Mouse (Mus musculus): ENCODE measurements around the gene Rcc2.

Gene Rcc2

DNA sequence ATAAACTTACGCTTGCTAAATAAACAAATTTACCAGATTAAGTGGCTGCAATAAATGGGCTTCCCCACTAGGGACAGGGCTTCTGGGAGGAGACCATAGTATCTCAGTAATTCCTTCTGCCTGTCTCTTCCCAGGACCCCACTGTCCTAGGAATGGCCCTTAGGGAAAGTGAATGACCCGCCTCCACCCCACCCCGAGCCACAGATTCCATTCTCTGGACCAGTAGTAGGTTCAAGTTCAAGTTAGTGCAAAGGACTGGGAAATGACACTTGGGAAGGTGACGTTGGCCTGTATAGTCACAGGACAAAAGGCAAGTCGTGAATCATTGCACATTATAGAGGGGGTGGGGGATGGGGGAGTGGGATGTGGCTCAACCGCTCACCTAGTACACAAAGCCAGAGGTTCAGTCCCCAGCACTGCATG is 15.4 kb upstream of the Rcc2 start:
- no peak for DNase-seq (ENCODE audit: low read depth, low spot score)

DNA sequence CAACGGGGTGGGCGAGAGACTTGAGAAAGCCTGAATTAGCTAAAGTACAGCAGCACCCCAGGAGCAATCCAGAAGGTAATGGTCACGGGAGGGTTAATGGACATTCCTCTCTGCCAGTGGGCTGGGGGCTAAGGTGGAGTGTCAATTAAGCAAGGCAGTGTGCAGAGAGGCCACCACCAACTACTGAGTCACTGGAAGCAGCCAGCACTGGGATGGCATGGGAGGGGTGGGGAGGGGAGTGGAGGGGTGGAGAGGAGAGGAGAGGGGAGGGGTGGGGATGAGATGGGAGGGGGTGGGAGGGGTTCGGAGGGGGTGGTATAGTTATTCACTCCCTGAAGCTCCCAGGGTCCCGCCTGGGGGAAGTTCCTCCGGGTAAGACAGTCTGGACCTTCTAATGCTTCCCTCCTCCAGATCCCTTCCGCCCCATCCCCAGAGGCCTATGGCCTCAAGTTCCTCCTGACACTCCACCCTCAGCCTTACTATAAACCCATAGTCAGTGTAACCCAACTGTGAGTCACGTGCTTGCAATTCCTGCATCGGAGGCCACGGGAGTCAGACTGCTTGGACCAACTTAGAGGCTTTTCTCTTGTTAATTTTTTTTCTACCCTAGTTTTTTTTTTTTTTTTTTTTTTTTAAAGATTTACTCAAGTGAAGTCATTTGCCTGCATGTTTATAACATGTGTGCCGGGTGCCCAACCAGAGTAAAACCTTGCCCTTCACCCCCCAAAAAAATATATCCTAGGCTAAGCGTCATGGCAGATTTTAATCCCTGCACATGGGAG is 12.1 kb upstream of the Rcc2 start:
- DNase-seq (ENCODE audit: low read depth, low spot score): peak; percentile 66

DNA sequence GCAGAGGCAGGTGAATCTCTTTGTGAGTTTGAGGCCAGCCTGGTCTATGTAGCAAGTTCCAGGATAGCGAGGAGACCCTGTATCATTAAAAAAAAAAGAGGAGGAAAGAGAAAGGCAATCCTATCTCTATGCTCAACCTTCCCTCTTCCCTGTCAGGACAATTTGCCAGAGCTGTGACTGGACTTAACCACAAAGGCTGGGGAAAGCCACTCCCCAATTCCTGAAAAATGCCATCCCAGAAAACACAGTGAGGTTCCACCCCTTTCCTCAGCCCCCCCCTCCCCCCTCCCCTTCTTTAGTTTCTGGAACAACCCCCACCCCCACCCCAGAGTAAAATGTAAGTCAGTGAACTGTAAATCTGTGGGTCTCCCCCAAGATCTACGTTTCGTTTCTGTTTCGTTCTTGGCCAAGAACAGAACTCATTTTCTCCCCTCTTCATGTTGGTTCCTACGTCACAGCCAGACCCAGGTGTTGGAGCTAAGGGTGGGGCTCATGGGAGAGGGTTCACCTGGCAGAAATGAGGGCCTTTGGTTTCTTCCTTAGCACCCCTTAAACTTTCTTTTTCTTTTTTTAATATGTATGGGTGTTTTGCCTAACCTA is 11.4 kb upstream of the Rcc2 start:
- peak; percentile 91 for DNase-seq (ENCODE audit: low read depth, low spot score)

DNA sequence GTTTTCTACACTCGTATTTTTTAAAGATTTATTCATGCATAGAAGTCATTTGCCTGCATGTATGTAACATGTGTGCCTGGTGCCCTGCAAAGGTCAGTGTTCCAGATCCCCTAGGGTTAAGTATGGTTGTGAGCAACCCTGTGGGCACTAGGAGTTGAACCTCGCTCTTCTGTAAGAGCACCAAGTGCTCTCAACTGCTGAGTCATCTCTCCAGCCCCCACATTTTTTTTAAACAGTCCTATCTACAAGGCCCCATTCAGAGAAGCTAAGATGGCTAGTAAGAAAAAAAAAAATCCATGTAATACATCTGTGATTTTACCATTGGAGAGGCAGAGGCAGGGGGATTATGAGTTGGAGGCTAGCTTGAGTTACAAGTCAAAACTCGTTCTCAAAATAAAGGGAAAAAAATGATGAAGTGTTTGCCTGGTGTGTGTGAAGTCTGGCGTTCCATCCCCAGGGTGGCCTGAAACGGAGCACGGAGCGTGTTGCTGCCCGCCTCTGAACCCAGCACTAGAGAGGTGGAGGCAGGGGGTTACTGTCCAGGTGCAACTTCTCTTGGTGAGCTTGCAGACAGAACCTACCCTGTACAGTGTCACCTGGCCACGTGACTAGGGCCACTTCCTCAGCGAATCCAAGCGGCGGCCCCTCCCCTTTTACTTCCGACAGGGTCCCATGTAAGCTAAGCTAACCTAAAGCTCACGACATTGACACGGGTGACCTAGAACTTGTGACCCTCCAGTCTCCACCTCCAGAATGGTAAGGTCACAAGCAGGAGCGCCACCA is 10.3 kb upstream of the Rcc2 start:
- DNase-seq (ENCODE audit: low read depth, low spot score): peak; percentile 92

DNA sequence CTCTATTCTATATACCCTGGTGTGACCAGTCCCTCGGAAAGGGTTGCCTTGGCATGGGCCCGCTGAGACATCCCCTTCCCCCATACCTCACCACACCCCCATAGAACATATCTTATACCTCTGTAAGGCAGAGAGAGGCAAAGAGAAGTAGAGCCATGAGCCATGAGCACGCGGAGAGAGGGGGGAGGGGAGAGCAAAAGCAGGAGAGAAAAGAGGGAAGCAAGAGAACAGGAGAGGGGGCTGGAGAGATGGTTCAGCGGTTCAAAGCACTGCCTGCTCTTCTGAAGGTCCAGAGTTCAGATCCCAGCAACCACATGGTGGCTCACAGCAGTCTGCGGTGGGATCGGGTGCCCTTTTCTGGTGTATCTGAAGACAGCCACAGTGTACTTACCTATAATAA is 8.9 kb upstream of the Rcc2 start:
- DNase-seq (ENCODE audit: low read depth, low spot score): peak; percentile 36

DNA sequence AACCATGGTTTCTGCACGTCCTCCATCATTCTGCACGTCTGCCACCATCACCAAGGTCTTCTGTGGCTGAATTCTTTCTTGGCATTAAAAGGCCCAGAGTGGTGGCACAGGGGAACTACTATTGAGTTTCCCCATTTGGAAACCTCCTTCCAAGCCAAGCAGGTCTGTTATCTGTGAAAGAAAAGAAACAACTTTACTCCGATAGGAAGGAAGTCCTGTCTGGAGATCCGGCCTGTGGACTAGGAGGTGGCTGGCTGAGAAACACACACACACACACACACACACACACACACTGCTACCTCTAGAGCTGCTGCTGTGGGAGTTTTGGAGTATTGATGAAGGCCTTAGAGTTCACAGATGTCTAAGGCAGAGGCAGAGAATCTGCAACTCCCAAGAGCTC is 6.8 kb upstream of the Rcc2 start:
- DNase-seq (ENCODE audit: low read depth, low spot score): no peak

DNA sequence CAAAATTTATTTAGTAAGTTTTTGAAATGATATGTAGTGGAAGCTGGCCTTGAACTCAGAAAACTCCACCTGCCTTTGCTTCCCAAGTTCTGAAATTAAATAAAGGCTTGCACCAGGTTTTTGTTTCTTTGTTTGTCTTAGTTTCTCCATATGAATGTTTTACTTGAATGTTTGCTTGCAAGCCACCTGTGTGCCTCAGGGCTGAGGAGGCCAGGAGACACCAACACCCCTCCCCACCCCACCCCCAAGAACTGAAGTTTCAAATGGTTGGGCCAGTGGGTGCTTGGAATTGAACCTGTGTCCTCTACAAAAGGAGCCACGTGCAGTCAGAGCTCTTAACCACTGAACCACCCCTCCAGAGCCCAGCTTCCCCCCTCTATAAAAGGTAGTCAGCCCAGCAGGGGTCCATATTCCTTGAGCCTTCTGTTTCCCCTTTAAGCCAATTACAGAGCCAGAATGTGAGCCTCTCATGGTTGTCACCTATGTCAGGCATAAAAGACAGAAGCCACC is 5.7 kb upstream of the Rcc2 start:
- no peak for DNase-seq (ENCODE audit: low read depth, low spot score)

DNA sequence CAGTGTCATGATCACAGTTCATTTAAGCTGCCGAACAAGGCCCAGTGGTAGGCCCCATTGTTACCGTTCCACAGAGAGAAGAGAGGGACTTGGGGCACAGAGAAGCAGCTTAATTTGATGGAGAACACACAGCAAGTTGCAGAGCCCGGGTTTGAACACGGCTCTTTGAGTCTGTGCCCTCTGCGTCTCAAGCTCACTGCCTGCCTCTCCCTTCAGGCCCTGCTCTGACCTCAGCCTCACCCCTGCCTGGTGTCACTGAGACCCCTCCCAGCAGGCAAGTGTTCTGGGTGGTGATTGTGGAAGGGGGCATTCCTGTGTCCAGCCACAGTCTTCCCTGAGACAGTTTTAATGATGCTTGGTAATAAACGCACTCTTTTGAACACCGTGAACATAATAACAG is 5.2 kb upstream of the Rcc2 start:
- DNase-seq (ENCODE audit: low read depth, low spot score): no peak

DNA sequence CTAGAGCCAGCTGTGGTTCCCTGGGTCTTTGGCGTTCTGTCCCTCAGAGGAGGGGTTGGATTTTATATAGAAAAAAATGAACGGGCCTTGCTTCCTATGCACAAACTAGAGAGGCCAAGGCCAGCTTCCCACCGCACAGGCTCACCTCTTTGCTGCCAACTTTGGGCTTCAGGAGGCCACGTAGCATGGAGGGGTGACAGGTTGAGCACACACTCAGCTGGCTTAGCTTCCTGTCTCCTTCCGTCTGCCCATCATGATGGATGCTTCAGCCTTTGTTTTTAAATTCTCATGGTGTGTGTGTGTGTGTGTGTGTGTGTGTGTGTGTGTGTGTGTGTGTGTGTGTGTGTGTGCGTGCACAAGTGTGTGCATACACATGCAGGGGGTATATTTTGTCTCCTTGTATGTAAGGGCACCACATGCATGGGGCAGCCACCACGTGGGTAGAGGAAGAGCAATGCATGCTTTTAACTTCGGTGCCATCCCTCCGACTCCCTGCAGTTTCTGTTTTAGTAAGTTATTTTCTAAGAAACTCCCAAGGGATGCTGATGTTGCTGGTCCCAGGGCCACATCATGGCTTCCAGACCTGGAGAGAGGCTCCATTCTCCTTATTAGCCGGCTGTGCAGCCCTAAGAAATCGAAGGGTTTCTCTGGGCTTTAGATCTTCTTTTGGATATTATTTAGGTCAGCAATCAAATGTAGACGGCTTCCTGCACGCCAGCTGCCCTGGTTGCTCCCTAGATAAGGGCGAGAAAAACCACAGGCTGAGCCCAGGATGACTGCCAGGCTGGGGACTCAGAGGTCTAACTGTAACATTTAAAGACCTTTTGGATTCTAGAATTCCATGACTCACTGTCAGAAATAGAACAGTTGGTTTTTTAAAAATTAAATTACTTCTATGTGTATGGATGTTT is 4.4 kb upstream of the Rcc2 start:
- no peak for DNase-seq (ENCODE audit: low read depth, low spot score)

DNA sequence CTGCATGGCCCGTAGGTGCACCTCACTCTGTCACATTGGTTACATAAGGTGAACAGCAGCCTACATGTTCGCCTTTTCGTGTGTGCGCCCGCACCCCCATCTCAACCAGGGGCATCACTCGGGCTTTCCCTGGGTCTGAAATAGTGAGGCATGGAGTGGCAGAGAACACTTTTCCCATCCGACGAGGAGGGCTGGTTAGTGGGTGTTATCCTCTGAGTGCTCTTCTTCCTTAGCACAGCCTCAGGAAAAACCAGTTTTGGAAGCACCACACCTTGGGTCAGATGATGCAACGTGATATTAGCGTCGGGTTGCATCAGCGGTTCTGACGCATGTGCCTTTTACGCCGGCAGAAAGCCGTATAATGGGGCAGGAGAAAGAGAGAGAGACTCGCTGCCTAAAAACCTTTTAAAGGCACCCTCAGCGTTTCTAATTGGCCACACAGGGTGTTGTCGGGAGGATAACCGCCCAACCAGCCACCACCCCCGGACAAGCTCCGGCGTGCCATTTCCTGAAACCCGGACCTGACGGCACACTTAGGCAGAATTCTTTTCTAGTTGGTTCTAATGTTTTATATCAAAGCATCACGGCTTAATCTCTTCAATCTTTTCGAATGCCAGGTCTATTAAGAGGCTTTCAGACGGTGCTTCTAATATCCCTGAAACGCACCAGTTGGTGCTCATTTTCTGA is 757 bp upstream of the Rcc2 start:
- DNase-seq (ENCODE audit: low read depth, low spot score): peak; percentile 92

DNA sequence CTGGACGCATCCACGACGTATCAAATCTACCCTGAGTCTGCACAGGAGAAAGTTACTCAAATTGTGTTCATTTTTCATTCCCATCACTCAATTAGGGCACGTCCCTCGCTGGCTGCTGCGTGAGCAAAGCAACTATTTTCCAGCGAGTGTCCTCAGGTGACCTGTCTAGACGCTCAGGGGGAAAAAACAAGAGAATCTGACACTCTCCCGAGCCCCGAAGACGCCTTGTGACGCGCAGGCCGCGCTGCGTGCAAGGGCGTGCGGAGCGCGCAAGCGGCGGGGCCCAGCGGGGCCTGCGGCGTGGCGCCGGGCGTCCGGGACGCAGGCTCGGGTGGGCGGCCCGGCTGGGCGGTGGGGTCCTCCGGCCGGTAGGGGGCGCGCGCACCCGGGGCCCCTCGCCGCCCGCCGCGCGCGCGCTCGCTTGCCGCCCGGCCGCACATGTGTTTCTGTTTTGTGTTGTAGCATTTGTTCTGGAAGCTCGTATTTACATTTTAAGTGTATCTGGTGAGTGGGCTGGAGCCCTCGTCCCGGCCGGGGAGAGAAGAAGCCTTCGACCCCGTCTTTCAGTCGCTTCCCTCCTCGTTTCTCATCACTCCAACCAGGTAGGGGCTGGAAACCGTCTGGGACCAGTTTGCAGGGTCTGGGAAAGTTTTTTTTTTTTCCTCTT is 841 bp downstream of the Rcc2 start:
- DNase-seq (ENCODE audit: low read depth, low spot score): peak; percentile 88

DNA sequence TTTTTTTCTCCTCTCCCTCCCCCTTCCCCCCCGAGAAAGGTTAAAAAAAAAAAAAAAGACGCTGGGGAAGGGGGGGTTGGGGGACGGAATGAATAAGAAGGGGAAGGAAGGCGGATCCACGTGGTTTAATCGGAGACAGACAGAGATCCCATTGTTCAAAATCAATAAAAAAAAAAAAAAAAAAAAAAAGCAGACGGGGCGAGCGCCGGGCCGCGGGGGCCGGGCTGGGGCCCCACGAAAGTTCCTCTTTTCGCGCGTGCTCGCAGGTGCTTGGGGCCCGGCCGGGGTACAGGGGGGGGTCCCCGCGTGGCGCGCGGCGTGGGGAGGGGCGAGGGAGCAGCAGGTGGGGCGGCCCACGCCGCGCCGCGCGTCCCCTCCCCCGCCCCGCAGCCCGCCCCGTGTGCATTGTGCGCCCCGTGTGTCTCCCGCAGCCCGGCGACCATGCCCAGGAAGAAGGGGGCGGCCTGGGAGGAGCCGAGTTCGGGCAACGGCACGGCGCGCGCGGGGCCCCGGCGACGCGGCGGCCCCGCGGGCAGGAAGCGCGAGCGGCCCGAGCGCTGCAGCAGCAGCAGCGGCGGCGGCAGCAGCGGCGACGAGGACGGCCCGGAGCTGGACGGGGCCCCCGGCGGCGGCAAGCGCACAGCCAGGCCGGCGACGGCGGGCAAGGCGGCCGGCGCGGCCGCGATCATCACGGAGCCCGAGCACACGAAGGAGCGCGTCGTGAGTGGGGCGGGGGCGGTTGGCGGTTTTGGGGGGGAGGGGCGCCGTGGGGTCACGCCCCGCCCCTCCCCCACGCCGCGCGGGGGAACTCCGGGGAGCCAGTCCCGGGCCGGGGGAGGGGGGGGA is 1.6 kb downstream of the Rcc2 start:
- DNase-seq (ENCODE audit: low read depth, low spot score): no peak

DNA sequence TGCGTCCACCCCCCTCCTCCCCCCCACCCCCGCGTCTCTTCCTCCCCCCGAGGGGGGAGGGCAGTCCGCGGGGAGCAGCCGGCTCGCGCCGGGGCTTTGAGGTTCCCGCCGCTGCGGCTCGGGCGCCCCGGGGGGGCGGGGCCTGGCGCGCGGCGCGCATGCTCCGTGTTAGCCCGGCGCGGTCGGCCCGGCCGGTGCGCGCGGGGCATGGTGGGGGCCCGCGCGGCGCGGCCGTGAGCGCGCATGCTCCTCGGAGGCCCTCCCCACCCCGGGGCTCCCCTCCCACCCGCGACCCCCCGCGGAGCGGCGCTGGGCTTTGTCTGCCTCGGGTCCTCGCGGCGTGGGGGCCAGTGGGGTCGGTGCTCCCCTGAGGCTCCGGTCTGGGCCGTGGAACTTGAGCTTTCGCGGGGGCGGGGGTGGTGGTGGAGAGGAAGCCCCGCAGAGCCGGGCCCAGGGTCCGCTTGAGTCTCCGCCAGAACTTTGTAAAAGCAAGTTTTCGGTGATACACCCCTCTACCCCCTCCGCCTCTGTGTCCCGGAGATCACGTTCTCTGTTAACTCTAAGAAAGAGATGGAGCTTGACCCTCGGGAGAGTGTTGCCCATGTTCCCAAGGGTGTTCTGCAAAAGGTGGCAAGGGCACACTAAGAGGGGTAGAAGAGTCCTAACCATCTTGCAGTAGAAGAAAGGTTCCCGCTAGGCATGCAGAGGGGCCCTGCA is 2.4 kb downstream of the Rcc2 start:
- peak; percentile 87 for DNase-seq (ENCODE audit: low read depth, low spot score)

DNA sequence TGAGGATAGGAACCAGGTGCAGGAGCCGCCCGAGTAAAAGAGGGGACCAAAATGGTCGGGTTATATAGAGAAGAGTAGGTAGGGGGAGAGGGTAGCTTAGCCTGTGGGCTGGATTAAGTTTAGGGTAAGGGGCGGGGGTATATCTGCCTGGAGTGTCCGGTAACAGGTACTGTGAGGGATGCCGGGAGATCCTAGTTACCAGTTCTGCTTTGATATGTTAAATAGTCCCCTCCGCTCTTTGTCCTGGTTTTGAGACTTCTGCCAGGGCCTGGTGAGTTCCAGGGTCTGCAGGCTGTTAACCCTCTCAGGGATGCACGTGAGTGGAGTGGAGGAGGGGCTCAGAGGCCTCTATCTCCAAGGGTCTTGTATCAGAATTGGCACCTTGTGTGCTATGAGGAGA is 3.3 kb downstream of the Rcc2 start:
- no peak for DNase-seq (ENCODE audit: low read depth, low spot score)

DNA sequence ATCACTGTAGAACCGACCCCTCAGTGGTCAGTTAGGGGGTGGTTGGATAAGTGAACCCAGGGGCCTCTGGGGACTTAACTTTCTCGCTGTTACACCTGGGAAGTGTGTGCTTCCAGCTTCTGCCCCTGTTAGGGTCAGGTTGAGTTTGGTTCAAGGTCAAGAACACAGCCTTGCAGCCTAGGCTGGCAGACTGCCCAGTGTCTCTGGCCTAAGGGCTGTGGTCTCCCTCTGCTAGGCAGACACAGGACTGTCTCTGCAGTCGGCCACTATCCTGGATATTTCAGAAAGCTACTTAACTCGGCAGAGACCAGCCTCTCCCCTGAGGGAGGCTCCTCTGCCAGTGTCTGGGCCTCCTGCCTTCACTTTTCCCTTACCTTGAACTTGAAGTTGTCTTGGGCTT is 3.8 kb downstream of the Rcc2 start:
- DNase-seq (ENCODE audit: low read depth, low spot score): no peak

DNA sequence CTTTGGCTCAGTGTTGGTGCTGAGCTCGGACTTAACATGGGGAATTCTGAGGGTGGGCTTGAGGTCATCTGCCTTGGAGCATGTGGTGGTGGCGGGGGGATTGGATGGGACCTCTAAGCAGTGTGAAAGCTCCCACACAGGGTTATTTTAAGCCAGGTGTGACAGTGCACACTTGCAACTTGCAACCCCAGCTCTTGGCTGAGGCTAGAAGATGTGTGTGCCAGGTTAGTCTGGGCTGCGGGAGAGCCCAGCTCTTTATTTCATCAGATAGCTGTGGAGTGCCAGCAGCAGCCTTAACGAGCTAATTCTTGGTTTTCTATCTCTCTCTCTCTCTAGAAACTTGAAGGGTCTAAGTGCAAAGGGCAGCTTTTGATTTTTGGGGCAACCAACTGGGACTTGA is 7.3 kb downstream of the Rcc2 start:
- DNase-seq (ENCODE audit: low read depth, low spot score): no peak

DNA sequence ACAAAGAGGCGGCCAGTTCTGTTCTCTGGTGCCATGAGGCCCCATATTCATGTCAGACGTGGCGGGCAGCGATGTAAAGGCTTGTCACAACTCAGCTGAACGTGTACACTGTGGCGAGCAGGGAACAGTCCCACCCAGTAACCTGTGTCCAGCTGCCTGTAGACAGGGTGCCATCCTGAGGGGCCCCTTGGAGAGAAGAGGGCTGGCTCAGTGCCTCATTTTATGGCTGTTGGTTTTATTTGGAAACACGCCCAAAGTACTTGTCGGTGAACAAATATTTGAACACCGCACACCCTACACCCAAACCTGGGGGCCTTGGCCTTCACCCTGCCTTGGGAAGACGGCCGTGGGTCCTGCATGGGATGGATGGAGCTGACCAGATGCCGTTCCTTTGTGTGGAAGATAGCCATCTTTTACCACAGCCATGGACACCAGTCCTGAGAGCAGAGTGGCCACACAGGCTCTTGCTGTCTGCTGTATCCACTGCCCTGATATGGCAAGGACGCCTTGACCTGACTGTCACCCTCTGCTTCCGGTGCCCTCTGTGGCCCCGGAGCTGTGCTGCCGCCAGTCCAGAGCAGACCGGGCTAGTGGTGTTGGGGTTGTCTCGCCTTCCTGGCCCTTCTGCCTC is 8.1 kb downstream of the Rcc2 start:
- DNase-seq (ENCODE audit: low read depth, low spot score): no peak

DNA sequence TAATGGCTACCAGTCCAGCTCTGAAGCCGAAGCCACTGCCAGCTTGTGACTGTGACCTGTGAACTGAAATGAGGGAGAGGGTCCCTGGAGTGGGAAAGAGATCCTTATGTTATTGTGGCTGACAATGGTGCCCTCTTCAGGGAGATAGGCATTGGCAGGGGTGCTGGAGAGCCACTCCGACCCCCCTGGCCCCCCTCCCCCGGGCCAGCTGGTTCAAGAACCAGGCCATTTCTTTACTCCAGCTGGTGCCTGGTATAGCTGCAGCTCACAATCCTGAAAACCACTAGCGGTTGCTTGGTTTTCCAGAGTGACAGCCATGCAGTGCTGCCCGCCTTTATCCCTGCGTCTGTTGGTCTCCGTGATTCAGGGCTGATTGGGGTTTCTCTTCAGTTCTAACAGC is 8.8 kb downstream of the Rcc2 start:
- DNase-seq (ENCODE audit: low read depth, low spot score): no peak
